Mouse (Mus musculus) heart, embryonic 16.5 days (tissue): Measurements from ENCODE around the gene Tuft1. TPM values are rescaled to one million over a fixed set of nuclear protein-coding genes. Genes with fewer than 3 reads are reported as not detected.
"Not testable (repeated sequence)": the region's sequence is repeated elsewhere in the genome, so short reads cannot be mapped to it uniquely, and the experiment has no call there.

Source experiments
- ATAC-seq: fragments of 200-750 bp; cut with Nextera tagmentation; replicated peaks from 2 replicates; pipeline ENCODE4 v1.8.0; 2017; ENCODE audit warnings: moderate number of reproducible peaks; ENCODE audit not compliant: insufficient read depth, low FRiP score; ENCODE audit errors: extremely low read depth
- H3K27ac ChIP-seq: fragments of 300-500 bp; sonication (generic); 2 replicates; pipeline ENCODE4 v1.5.1; 2014; ENCODE audit warnings: mild to moderate bottlenecking, low read length, control low read depth, moderate library complexity
- H3K27me3 ChIP-seq: fragments of 300-500 bp; sonication (generic); 2 replicates; pipeline ENCODE4 v1.6.1; 2014; ENCODE audit warnings: low read length, mixed read lengths; ENCODE audit not compliant: control insufficient read depth, insufficient read depth
- H3K36me3 ChIP-seq: fragments of 300-500 bp; sonication (generic); 2 replicates; pipeline ENCODE4 v1.6.1; 2014; ENCODE audit not compliant: control insufficient read depth, insufficient read depth
- H3K4me1 ChIP-seq: fragments of 300-500 bp; sonication (generic); 2 replicates; pipeline ENCODE4 v1.6.1; 2014; ENCODE audit warnings: low read length, mixed read lengths; ENCODE audit not compliant: control insufficient read depth, insufficient read depth
- H3K4me2 ChIP-seq: fragments of 300-500 bp; sonication (generic); 2 replicates; pipeline ENCODE4 v1.6.1; 2014; ENCODE audit warnings: low read depth, mild to moderate bottlenecking, control low read depth, low read length
- H3K4me3 ChIP-seq: fragments of 300-500 bp; sonication (generic); 2 replicates; pipeline ENCODE4 v1.5.1; 2014; ENCODE audit warnings: mild to moderate bottlenecking, control low read depth, low read length
- H3K9ac ChIP-seq: fragments of 300-500 bp; sonication (generic); 2 replicates; pipeline ENCODE4 v1.6.1; 2014; ENCODE audit warnings: low read length, control low read depth
- H3K9me3 ChIP-seq: fragments of 300-500 bp; sonication (generic); replicated peaks from 2 replicates; pipeline ENCODE4 v1.6.1; 2016; ENCODE audit warnings: low read length; ENCODE audit not compliant: control insufficient read depth
- whole genome bisulfite sequencing: fragments of 180-500 bp; shearing (Covaris S2); extraction: QIAGEN DNeasy Blood & Tissue Kit; methylation state at CpG from one replicate; pipeline ENCODE4 v1.1.7; 2014; 5-methylcytosine and 5-hydroxymethylcytosine counted together
- polyA plus RNA-seq: library from polyadenylated mRNA; unstranded; fragments of >200 nt; fragmentation: Nextera tagmentation; extraction: Ambion mirVana; gene quantifications from 2 replicates; pipeline ENCODE4 v1.2.1, GENCODE M21; 2015

Gene Tuft1
- polyA plus RNA-seq, 1 experiment from 2014 or later, result 7.0 TPM

- H3K9ac ChIP-seq, result 0 out of 2 replicates have a peak overlapping the region, but pooled peaks have one; percentile 9
- 24% methylated on average over 6 of the region's 6 CpGs for WGBS
Observed at GRCm38 (mm10) chr3:94648755-94649590, 9.7 kb downstream of the Tuft1 start.

GRCm38 (mm10) chr3:94642495-94643162, 16.0 kb downstream of the Tuft1 start, which contains the start of gene Gm10972:
TSS of gene Gm10972 (plus strand) at chr3:94643112.
- H3K4me2 ChIP-seq, H3K9ac ChIP-seq, H3K4me3 ChIP-seq, H3K36me3 ChIP-seq, H3K27ac ChIP-seq, H3K4me1 ChIP-seq, ATAC-seq, H3K27me3 ChIP-seq, H3K9me3 ChIP-seq: not testable (repeated sequence)
- 67% methylated on average over 2 of the region's 2 CpGs for WGBS

More at GRCm38 (mm10) chr3:94648755-94649590, 9.7 kb downstream of the Tuft1 start:
- H3K4me2 ChIP-seq, result no peak overlapping the region
- no peak overlapping the region for H3K4me3 ChIP-seq
- no peaks in the 10 kb centered on the region for H3K27me3 ChIP-seq
- H3K27ac ChIP-seq, result 0 out of 2 replicates have a peak overlapping the region, but pooled peaks have one; percentile 7
- no peaks in the 10 kb centered on the region for H3K9me3 ChIP-seq
- H3K4me1 ChIP-seq, result peaks cover 9% of the 10 kb centered on the region
- no peaks in the 10 kb centered on the region for H3K36me3 ChIP-seq
- peak; percentile 85 for ATAC-seq

- no peak overlapping the region for H3K27ac ChIP-seq
- WGBS, result 70% methylated on average over 3 of the region's 3 CpGs
- no peak for ATAC-seq
Observed at GRCm38 (mm10) chr3:94629876-94630275, 28.8 kb downstream of the Tuft1 start.

GRCm38 (mm10) chr3:94628712-94629111, 30.0 kb downstream of the Tuft1 start:
- Histone ChIP-seq H3K4me1 (no peaks in the 10 kb centered on the region), H3K9me3 (no peaks in the 10 kb centered on the region), H3K4me3 (no peak overlapping the region), H3K27ac (no peak overlapping the region), H3K9ac (no peak overlapping the region), H3K36me3 (no peaks in the 10 kb centered on the region), H3K4me2 (no peak overlapping the region), H3K27me3 (no peaks in the 10 kb centered on the region)
- WGBS, result 78% methylated on average over 5 of the region's 5 CpGs
- ATAC-seq, result no peak

More at GRCm38 (mm10) chr3:94629876-94630275, 28.8 kb downstream of the Tuft1 start:
- Histone ChIP-seq H3K36me3 (no peaks in the 10 kb centered on the region), H3K4me3 (no peak overlapping the region), H3K4me2 (no peak overlapping the region), H3K9ac (no peak overlapping the region), H3K4me1 (no peaks in the 10 kb centered on the region), H3K27me3 (no peaks in the 10 kb centered on the region), H3K9me3 (no peaks in the 10 kb centered on the region)

GRCm38 (mm10) chr3:94624281-94624680, 34.4 kb downstream of the Tuft1 start:
- Histone ChIP-seq H3K9ac (no peak overlapping the region), H3K9me3 (no peaks in the 10 kb centered on the region), H3K4me2 (no peak overlapping the region), H3K4me1 (peaks cover 10% of the 10 kb centered on the region), H3K4me3 (no peak overlapping the region), H3K36me3 (no peaks in the 10 kb centered on the region), H3K27me3 (no peaks in the 10 kb centered on the region), H3K27ac (no peak overlapping the region)
- WGBS, result 70% methylated on average over 4 of the region's 4 CpGs
- ATAC-seq, result no peak

GRCm38 (mm10) chr3:94622550-94622949, 36.1 kb downstream of the Tuft1 start:
- H3K27me3 ChIP-seq, result no peaks in the 10 kb centered on the region
- no peak overlapping the region for H3K4me2 ChIP-seq
- no peak overlapping the region; the same call in 1 of the 2 replicates for H3K27ac ChIP-seq
- no peaks in the 10 kb centered on the region for H3K9me3 ChIP-seq
- H3K4me3 ChIP-seq, result no peak overlapping the region
- no peaks in the 10 kb centered on the region for H3K36me3 ChIP-seq
- no peak for ATAC-seq
- peaks cover 10% of the 10 kb centered on the region for H3K4me1 ChIP-seq
- WGBS, result 73% methylated on average over 10 of the region's 10 CpGs
- no peak overlapping the region for H3K9ac ChIP-seq

GRCm38 (mm10) chr3:94621740-94622507, 36.7 kb downstream of the Tuft1 start:
- no peak overlapping the region for H3K4me3 ChIP-seq
- H3K27ac ChIP-seq, result peak overlapping the region; percentile 21
- H3K4me2 ChIP-seq, result peak overlapping the region; percentile 10; the same call in 1 of the 2 replicates
- ATAC-seq, result peak; percentile 63; the same call in 1 of the 2 replicates
- no peaks in the 10 kb centered on the region for H3K27me3 ChIP-seq
- peaks cover 10% of the 10 kb centered on the region for H3K4me1 ChIP-seq
- no peaks in the 10 kb centered on the region for H3K9me3 ChIP-seq
- no peaks in the 10 kb centered on the region for H3K36me3 ChIP-seq
- WGBS, result 51% methylated on average over 11 of the region's 11 CpGs
- H3K9ac ChIP-seq, result no peak overlapping the region

GRCm38 (mm10) chr3:94616717-94617116, 42.0 kb downstream of the Tuft1 start:
- H3K4me2 ChIP-seq, result no peak overlapping the region
- H3K9me3 ChIP-seq, result no peaks in the 10 kb centered on the region
- H3K36me3 ChIP-seq, result no peaks in the 10 kb centered on the region
- peaks cover 5% of the 10 kb centered on the region; the same call in 1 of the 2 replicates for H3K4me1 ChIP-seq
- ATAC-seq, result no peak
- no peak overlapping the region for H3K4me3 ChIP-seq
- no peaks in the 10 kb centered on the region for H3K27me3 ChIP-seq
- no peak overlapping the region for H3K9ac ChIP-seq
- no peak overlapping the region for H3K27ac ChIP-seq
- 65% methylated on average over 4 of the region's 4 CpGs for WGBS
